Mouse (Mus musculus): ENCODE measurements at regions not wholly inside any gene's neighbourhood (a gene's known extent, or its start where the extent isn't known, plus 50 kb on each side); places are given as distances from the start of the nearest gene placed in this dataset.

GRCm38 (mm10) chr8:12127106-12127800 is 151.4 kb upstream of the A230072I06Rik start:
- no peak for TF ChIP-seq CTCF (IDR thresholded peaks at IDR 0.05; ENCODE audit: low read depth)
- no peak for TF ChIP-seq EP300 (IDR thresholded peaks at IDR 0.05; ENCODE audit: low read depth)
